Mouse (Mus musculus): Measurements from ENCODE around the gene S100a16. TPM values are rescaled to one million over a fixed set of nuclear protein-coding genes. Genes with fewer than 3 reads are reported as not detected.

The S100a16 gene
- polyA plus RNA-seq (2012; ENCODE audit: insufficient read depth, insufficient read length, low replicate concordance, missing spikeins) = not detected in 2 replicates

GRCm38 (mm10) chr3:90537141-90537904, at the start of gene S100a16:
TSS of gene S100a16 (plus strand) at chr3:90537254.
- Histone ChIP-seq H3K4me3 (ENCODE audit: insufficient read depth, low read depth, low read length) (peak within 1 kb of the TSS; percentile 41), H3K27ac (ENCODE audit: insufficient read depth, low read depth, low read length) (peak within 1 kb of the TSS; percentile 64; the same call in 1 of the 2 replicates), H3K4me1 (ENCODE audit: control insufficient read depth, insufficient read depth, low read length) (peaks cover 13% of the 10 kb centered on the region; the same call in 1 of the 2 replicates)
- TF ChIP-seq POLR2A (IDR thresholded peaks at IDR 0.05; ENCODE audit: insufficient read depth, low read depth, low read length) = no peak
- TF ChIP-seq CTCF (IDR thresholded peaks at IDR 0.05; ENCODE audit: insufficient read depth, low read depth, low read length) = no peak
- WGBS = 63% methylated on average over 10 of the region's 10 CpGs

GRCm38 (mm10) chr3:90488576-90488975, 48.5 kb upstream of the S100a16 start:
- Histone ChIP-seq H3K4me3 (ENCODE audit: insufficient read depth, low read depth, low read length) (no peak overlapping the region), H3K4me1 (ENCODE audit: control insufficient read depth, insufficient read depth, low read length) (no peaks in the 10 kb centered on the region), H3K27ac (ENCODE audit: insufficient read depth, low read depth, low read length) (no peak overlapping the region)
- 91% methylated on average over 6 of the region's 6 CpGs for WGBS
- TF ChIP-seq CTCF (IDR thresholded peaks at IDR 0.05; ENCODE audit: insufficient read depth, low read depth, low read length) (no peak), POLR2A (IDR thresholded peaks at IDR 0.05; ENCODE audit: insufficient read depth, low read depth, low read length) (no peak)

GRCm38 (mm10) chr3:90490696-90491256, 46.3 kb upstream of the S100a16 start, which contains the start of gene Snapin:
TSS of gene Snapin (minus strand) at chr3:90491033.
- TF ChIP-seq POLR2A (IDR thresholded peaks at IDR 0.05; ENCODE audit: insufficient read depth, low read depth, low read length) (peak; percentile 89), CTCF (IDR thresholded peaks at IDR 0.05; ENCODE audit: insufficient read depth, low read depth, low read length) (peak; percentile 89)
- H3K4me1 ChIP-seq (ENCODE audit: control insufficient read depth, insufficient read depth, low read length) = no peaks in the 10 kb centered on the region
- peak within 1 kb of the TSS; percentile 81 for H3K27ac ChIP-seq (ENCODE audit: insufficient read depth, low read depth, low read length)
- H3K4me3 ChIP-seq (ENCODE audit: insufficient read depth, low read depth, low read length) = peak within 1 kb of the TSS; percentile 90
- WGBS = under 1% methylated on average over 37 of the region's 37 CpGs

GRCm38 (mm10) chr3:90491350-90491749, 45.7 kb upstream of the S100a16 start:
- Histone ChIP-seq H3K4me1 (ENCODE audit: control insufficient read depth, insufficient read depth, low read length) (no peaks in the 10 kb centered on the region), H3K4me3 (ENCODE audit: insufficient read depth, low read depth, low read length) (no peak overlapping the region), H3K27ac (ENCODE audit: insufficient read depth, low read depth, low read length) (no peak overlapping the region)
- TF ChIP-seq CTCF (IDR thresholded peaks at IDR 0.05; ENCODE audit: insufficient read depth, low read depth, low read length) = no peak
- no peak for TF ChIP-seq POLR2A (IDR thresholded peaks at IDR 0.05; ENCODE audit: insufficient read depth, low read depth, low read length)
- WGBS = 37% methylated on average over 2 of the region's 2 CpGs

- TF ChIP-seq CTCF (IDR thresholded peaks at IDR 0.05; ENCODE audit: insufficient read depth, low read depth, low read length) (no peak), POLR2A (IDR thresholded peaks at IDR 0.05; ENCODE audit: insufficient read depth, low read depth, low read length) (no peak)
These were observed 43.1 kb upstream of the S100a16 start for GRCm38 (mm10) chr3:90493831-90494540.

GRCm38 (mm10) chr3:90495850-90496525, 41.1 kb upstream of the S100a16 start:
- H3K4me3 ChIP-seq (ENCODE audit: insufficient read depth, low read depth, low read length) = no peak overlapping the region
- no peak overlapping the region for H3K27ac ChIP-seq (ENCODE audit: insufficient read depth, low read depth, low read length)
- TF ChIP-seq POLR2A (IDR thresholded peaks at IDR 0.05; ENCODE audit: insufficient read depth, low read depth, low read length) = no peak
- no peak for TF ChIP-seq CTCF (IDR thresholded peaks at IDR 0.05; ENCODE audit: insufficient read depth, low read depth, low read length)
- 86% methylated on average over 7 of the region's 7 CpGs for WGBS
- H3K4me1 ChIP-seq (ENCODE audit: control insufficient read depth, insufficient read depth, low read length) = no peaks in the 10 kb centered on the region

More at GRCm38 (mm10) chr3:90493831-90494540, 43.1 kb upstream of the S100a16 start:
- no peak overlapping the region for H3K27ac ChIP-seq (ENCODE audit: insufficient read depth, low read depth, low read length)
- 57% methylated on average over 4 of the region's 4 CpGs for WGBS
- H3K4me3 ChIP-seq (ENCODE audit: insufficient read depth, low read depth, low read length) = no peak overlapping the region
- no peaks in the 10 kb centered on the region for H3K4me1 ChIP-seq (ENCODE audit: control insufficient read depth, insufficient read depth, low read length)

- Histone ChIP-seq H3K4me1 (ENCODE audit: control insufficient read depth, insufficient read depth, low read length) (no peaks in the 10 kb centered on the region), H3K27ac (ENCODE audit: insufficient read depth, low read depth, low read length) (no peak overlapping the region), H3K4me3 (ENCODE audit: insufficient read depth, low read depth, low read length) (no peak overlapping the region)
- TF ChIP-seq POLR2A (IDR thresholded peaks at IDR 0.05; ENCODE audit: insufficient read depth, low read depth, low read length) = no peak
- no peak for TF ChIP-seq CTCF (IDR thresholded peaks at IDR 0.05; ENCODE audit: insufficient read depth, low read depth, low read length)
These were observed 39.5 kb upstream of the S100a16 start for GRCm38 (mm10) chr3:90497597-90497996.

GRCm38 (mm10) chr3:90503444-90503843, 33.6 kb upstream of the S100a16 start:
- Histone ChIP-seq H3K4me3 (ENCODE audit: insufficient read depth, low read depth, low read length) (no peak overlapping the region), H3K27ac (ENCODE audit: insufficient read depth, low read depth, low read length) (no peak overlapping the region), H3K4me1 (ENCODE audit: control insufficient read depth, insufficient read depth, low read length) (peaks cover 4% of the 10 kb centered on the region)
- 58% methylated on average over 4 of the region's 4 CpGs for WGBS
- no peak for TF ChIP-seq POLR2A (IDR thresholded peaks at IDR 0.05; ENCODE audit: insufficient read depth, low read depth, low read length)
- TF ChIP-seq CTCF (IDR thresholded peaks at IDR 0.05; ENCODE audit: insufficient read depth, low read depth, low read length) = no peak
